Mouse (Mus musculus): ENCODE results near the gene Rapgef2. TPM values are rescaled to one million over a fixed set of nuclear protein-coding genes. Genes with fewer than 3 reads are reported as not detected.
A peak's percentile ranks its signal among the peaks of the same experiment; 100 is the strongest.

Gene Rapgef2
- polyA plus RNA-seq, 1 experiment from 2014 or later = 9.1 TPM

GRCm38 (mm10) chr3:79296586-79296985 lies 10.3 kb upstream of the Rapgef2 start:
- Histone ChIP-seq H3K4me3 (replicated peaks) (no peak overlapping the region), H3K27ac (no peak overlapping the region), H3K4me2 (no peak overlapping the region), H3K36me3 (replicated peaks) (no peaks in the 10 kb centered on the region), H3K9ac (no peak overlapping the region), H3K4me1 (no peaks in the 10 kb centered on the region), H3K9me3 (no peaks in the 10 kb centered on the region), H3K27me3 (no peaks in the 10 kb centered on the region)
- 76% methylated on average over 3 of the region's 3 CpGs for WGBS
- ATAC-seq (ENCODE audit: low FRiP score) = no peak

- no peak for ATAC-seq (ENCODE audit: low FRiP score)
- Histone ChIP-seq H3K27ac (no peak overlapping the region), H3K4me2 (no peak overlapping the region), H3K27me3 (no peaks in the 10 kb centered on the region), H3K4me3 (replicated peaks) (no peak overlapping the region), H3K9ac (no peak overlapping the region), H3K4me1 (no peaks in the 10 kb centered on the region), H3K36me3 (replicated peaks) (no peaks in the 10 kb centered on the region), H3K9me3 (no peaks in the 10 kb centered on the region)
- WGBS = 73% methylated on average over 5 of the region's 5 CpGs
Observed at GRCm38 (mm10) chr3:79296049-79296448, 9.7 kb upstream of the Rapgef2 start.

GRCm38 (mm10) chr3:79294701-79295100 lies 8.4 kb upstream of the Rapgef2 start:
- Histone ChIP-seq H3K36me3 (replicated peaks) (no peaks in the 10 kb centered on the region), H3K4me1 (no peaks in the 10 kb centered on the region), H3K9me3 (no peaks in the 10 kb centered on the region), H3K27ac (no peak overlapping the region), H3K4me3 (replicated peaks) (no peak overlapping the region), H3K4me2 (no peak overlapping the region), H3K27me3 (peaks cover 2% of the 10 kb centered on the region; the same call in 1 of the 2 replicates), H3K9ac (no peak overlapping the region)
- no peak for ATAC-seq (ENCODE audit: low FRiP score)
- WGBS = 89% methylated on average over 3 of the region's 3 CpGs

GRCm38 (mm10) chr3:79293023-79293422 lies 6.7 kb upstream of the Rapgef2 start:
- H3K27me3 ChIP-seq = peaks cover 13% of the 10 kb centered on the region; the same call in 1 of the 2 replicates
- no peaks in the 10 kb centered on the region for H3K9me3 ChIP-seq
- WGBS = 75% methylated on average over 4 of the region's 4 CpGs
- no peak overlapping the region for H3K27ac ChIP-seq
- no peak for ATAC-seq (ENCODE audit: low FRiP score)
- H3K4me2 ChIP-seq = no peak overlapping the region
- H3K36me3 ChIP-seq (replicated peaks) = no peaks in the 10 kb centered on the region
- no peak overlapping the region for H3K4me3 ChIP-seq (replicated peaks)
- peaks cover 2% of the 10 kb centered on the region; the same call in 1 of the 2 replicates for H3K4me1 ChIP-seq
- H3K9ac ChIP-seq = no peak overlapping the region

- no peaks in the 10 kb centered on the region for H3K36me3 ChIP-seq (replicated peaks)
- no peak for ATAC-seq (ENCODE audit: low FRiP score)
- no peak overlapping the region for H3K4me3 ChIP-seq (replicated peaks)
- no peaks in the 10 kb centered on the region for H3K9me3 ChIP-seq
- peaks cover 15% of the 10 kb centered on the region; the same call in 1 of the 2 replicates for H3K27me3 ChIP-seq
- H3K27ac ChIP-seq = no peak overlapping the region
- H3K9ac ChIP-seq = no peak overlapping the region
- WGBS = 74% methylated on average over 3 of the region's 3 CpGs
- H3K4me1 ChIP-seq = peaks cover 21% of the 10 kb centered on the region
- no peak overlapping the region for H3K4me2 ChIP-seq
Observed at GRCm38 (mm10) chr3:79289050-79289449, 2.7 kb upstream of the Rapgef2 start.

GRCm38 (mm10) chr3:79287699-79288458 lies 1.6 kb upstream of the Rapgef2 start:
- H3K9ac ChIP-seq = peak overlapping the region; percentile 95
- H3K4me2 ChIP-seq = peak overlapping the region; percentile 95
- H3K9me3 ChIP-seq = no peaks in the 10 kb centered on the region
- peak overlapping the region; percentile 90 for H3K4me3 ChIP-seq (replicated peaks)
- no peaks in the 10 kb centered on the region for H3K36me3 ChIP-seq (replicated peaks)
- WGBS = 17% methylated on average over 17 of the region's 17 CpGs
- ATAC-seq (ENCODE audit: low FRiP score) = no peak
- no peak overlapping the region for H3K27ac ChIP-seq
- H3K4me1 ChIP-seq = peaks cover 32% of the 10 kb centered on the region
- H3K27me3 ChIP-seq = peaks cover 15% of the 10 kb centered on the region; the same call in 1 of the 2 replicates

- Histone ChIP-seq H3K9ac (peak overlapping the region; percentile 95), H3K4me3 (replicated peaks) (peak overlapping the region; percentile 90), H3K4me2 (peak overlapping the region; percentile 95), H3K36me3 (replicated peaks) (no peaks in the 10 kb centered on the region), H3K27me3 (peaks cover 15% of the 10 kb centered on the region; the same call in 1 of the 2 replicates), H3K4me1 (peaks cover 34% of the 10 kb centered on the region), H3K27ac (peak overlapping the region; percentile 98), H3K9me3 (no peaks in the 10 kb centered on the region)
- WGBS = under 1% methylated on average over 55 of the region's 60 CpGs
- peak; percentile 99 for ATAC-seq (ENCODE audit: low FRiP score)
Observed at GRCm38 (mm10) chr3:79287108-79287576, 825 bp upstream of the Rapgef2 start.

GRCm38 (mm10) chr3:79286031-79286375 lies 314 bp downstream of the Rapgef2 start:
- Histone ChIP-seq H3K36me3 (replicated peaks) (no peaks in the 10 kb centered on the region), H3K4me1 (peaks cover 34% of the 10 kb centered on the region), H3K27ac (peak overlapping the region; percentile 98), H3K4me2 (peak overlapping the region; percentile 95), H3K4me3 (replicated peaks) (peak overlapping the region; percentile 90), H3K9me3 (no peaks in the 10 kb centered on the region), H3K27me3 (peaks cover 15% of the 10 kb centered on the region; the same call in 1 of the 2 replicates), H3K9ac (peak overlapping the region; percentile 95)
- 0% methylated on average over 10 of the region's 10 CpGs for WGBS
- ATAC-seq (ENCODE audit: low FRiP score) = no peak

GRCm38 (mm10) chr3:79285097-79285675 lies 1.1 kb downstream of the Rapgef2 start:
- H3K27me3 ChIP-seq = peaks cover 15% of the 10 kb centered on the region; the same call in 1 of the 2 replicates
- no peaks in the 10 kb centered on the region for H3K9me3 ChIP-seq
- ATAC-seq (ENCODE audit: low FRiP score) = no peak
- H3K36me3 ChIP-seq (replicated peaks) = no peaks in the 10 kb centered on the region
- 66% methylated on average over 13 of the region's 13 CpGs for WGBS
- peak overlapping the region; percentile 95 for H3K4me2 ChIP-seq
- no peak overlapping the region for H3K27ac ChIP-seq
- peak overlapping the region; percentile 90 for H3K4me3 ChIP-seq (replicated peaks)
- peaks cover 34% of the 10 kb centered on the region for H3K4me1 ChIP-seq
- H3K9ac ChIP-seq = peak overlapping the region; percentile 17; the same call in 1 of the 2 replicates

GRCm38 (mm10) chr3:79283976-79284375 lies 2.3 kb downstream of the Rapgef2 start:
- no peak overlapping the region for H3K4me3 ChIP-seq (replicated peaks)
- H3K4me2 ChIP-seq = peak overlapping the region; percentile 95; the same call in 1 of the 2 replicates
- ATAC-seq (ENCODE audit: low FRiP score) = no peak
- H3K27ac ChIP-seq = no peak overlapping the region
- 76% methylated on average over 3 of the region's 3 CpGs for WGBS
- H3K4me1 ChIP-seq = peaks cover 34% of the 10 kb centered on the region
- no peaks in the 10 kb centered on the region for H3K36me3 ChIP-seq (replicated peaks)
- H3K9me3 ChIP-seq = no peaks in the 10 kb centered on the region
- H3K27me3 ChIP-seq = peaks cover 10% of the 10 kb centered on the region; the same call in 1 of the 2 replicates
- no peak overlapping the region for H3K9ac ChIP-seq

- Histone ChIP-seq H3K9ac (no peak overlapping the region), H3K27me3 (peaks cover 2% of the 10 kb centered on the region; the same call in 1 of the 2 replicates), H3K27ac (no peak overlapping the region), H3K9me3 (no peaks in the 10 kb centered on the region), H3K4me2 (no peak overlapping the region), H3K4me3 (replicated peaks) (no peak overlapping the region), H3K4me1 (peaks cover 33% of the 10 kb centered on the region), H3K36me3 (replicated peaks) (no peaks in the 10 kb centered on the region)
- WGBS = 44% methylated on average over 2 of the region's 2 CpGs
- ATAC-seq (ENCODE audit: low FRiP score) = no peak
Observed at GRCm38 (mm10) chr3:79283031-79283430, 3.3 kb downstream of the Rapgef2 start.

- no peaks in the 10 kb centered on the region for H3K27me3 ChIP-seq
- H3K36me3 ChIP-seq (replicated peaks) = no peaks in the 10 kb centered on the region
- WGBS = 64% methylated on average over 11 of the region's 11 CpGs
- peaks cover 35% of the 10 kb centered on the region for H3K4me1 ChIP-seq
- ATAC-seq (ENCODE audit: low FRiP score) = no peak
- no peaks in the 10 kb centered on the region for H3K9me3 ChIP-seq
- no peak overlapping the region for H3K27ac ChIP-seq
- H3K9ac ChIP-seq = no peak overlapping the region
- H3K4me2 ChIP-seq = no peak overlapping the region
- H3K4me3 ChIP-seq (replicated peaks) = no peak overlapping the region
Observed at GRCm38 (mm10) chr3:79275856-79276645, 10.3 kb downstream of the Rapgef2 start.

Data from forebrain, embryonic 12.5 days (tissue).